8 mouse cellular contexts compared by ENCODE assay signal in genomic region chr14:31830571-31831369, GRCm38 (mm10). TPM values are rescaled to one million over a fixed set of nuclear protein-coding genes. Genes with fewer than 3 reads are reported as not detected.
DNase-seq lines count a peak whose midpoint lies in the region; ATAC-seq and TF ChIP-seq lines count a peak whose summit lies in the region.

Gene Ankrd28, minus strand, starts transcription at chr14:31830651.

- no peaks in the 10 kb centered on the region for H3K9me3 ChIP-seq in hindbrain, embryonic 10.5 days
- no peaks in the 10 kb centered on the region for H3K9me3 ChIP-seq in lung, postnatal 0 days (ENCODE audit: low read length)

- H3K4me1 ChIP-seq in hindbrain, embryonic 10.5 days (replicated peaks), result peaks cover 29% of the 10 kb centered on the region; the same call in 1 of the 2 replicates
- no peaks in the 10 kb centered on the region for H3K4me1 ChIP-seq in lung, postnatal 0 days (ENCODE audit: insufficient read depth, low read depth, low read length)

- ATAC-seq in frontal cortex, adult (ENCODE audit: low TSS enrichment), result peak; percentile 94
- ATAC-seq in lung, postnatal 0 days, result peak; percentile 98

- H3K9ac ChIP-seq in lung, postnatal 0 days (replicated peaks; ENCODE audit: low read depth), result peak within 1 kb of the TSS; percentile 70

- peak; percentile 97 for DNase-seq in MN1 (ENCODE audit: low spot score)
- peak; percentile 92 for DNase-seq in cerebellum, adult 9-10 months
- peak; percentile 92 for DNase-seq in hindbrain, embryonic 10.5 days (ENCODE audit: low spot score)
- peak; percentile 95 for DNase-seq in layer of hippocampus, adult 9-11 months
- DNase-seq in lung, postnatal 0 days (ENCODE audit: low spot score), result peak; percentile 97
- DNase-seq in ovary, postnatal 14 days (ENCODE audit: low spot score), result peak; percentile 89
- peak; percentile 98 for DNase-seq in thymus, postnatal 14 days

- peak within 1 kb of the TSS; percentile 94 for H3K27ac ChIP-seq in hindbrain, embryonic 10.5 days
- peak within 1 kb of the TSS; percentile 90 for H3K27ac ChIP-seq in lung, postnatal 0 days (ENCODE audit: low read length)

- TF ChIP-seq EP300 in lung, postnatal 0 days (IDR thresholded peaks at IDR 0.05), result no peak

- H3K36me3 ChIP-seq in hindbrain, embryonic 10.5 days, result no peaks in the 10 kb centered on the region
- no peaks in the 10 kb centered on the region for H3K36me3 ChIP-seq in lung, postnatal 0 days (ENCODE audit: insufficient read depth, low read length)

- TF ChIP-seq CTCF in lung, postnatal 0 days (IDR thresholded peaks at IDR 0.05), result no peak

- H3K4me3 ChIP-seq in hindbrain, embryonic 10.5 days, result peak within 1 kb of the TSS; percentile 97
- peak within 1 kb of the TSS; percentile 88 for H3K4me3 ChIP-seq in lung, postnatal 0 days (ENCODE audit: low read depth, low read length)

- H3K4me2 ChIP-seq in lung, postnatal 0 days (replicated peaks; ENCODE audit: low read depth, low read length), result peak within 1 kb of the TSS; percentile 95

- H3K27me3 ChIP-seq in hindbrain, embryonic 10.5 days (ENCODE audit: insufficient read depth, poor library complexity, severe bottlenecking), result no peaks in the 10 kb centered on the region
- no peaks in the 10 kb centered on the region for H3K27me3 ChIP-seq in lung, postnatal 0 days (replicated peaks; ENCODE audit: insufficient read depth, low read length)

- WGBS in hindbrain, embryonic 10.5 days, result under 1% methylated on average over 81 of the region's 81 CpGs
- WGBS in lung, postnatal 0 days, result 3% methylated on average over 75 of the region's 81 CpGs

RNA-seq across cellular contexts. Expression of gene Ankrd28, which starts in this region (rescaled TPM):
- polyA plus RNA-seq in hindbrain, embryonic 10.5 days (2016; fragmentation: Nextera tagmentation; extraction: Ambion mirVana), result 7.7 and 9.1 TPM in 2 replicates
- 3.7 and 3.8 TPM in 2 replicates for polyA plus RNA-seq in lung, postnatal 0 days (2015; fragmentation: Nextera tagmentation; extraction: Ambion mirVana)

Comparison
In these comparisons a context has a peak if more than half of its experiments do, and no peak if none do; other contexts are left out.
1. Peak in every context shown above with its lines: DNase-seq, ATAC-seq, H3K4me3 ChIP-seq and H3K27ac ChIP-seq.